Mouse (Mus musculus): ENCODE results near the gene E030018B13Rik. TPM values are rescaled to one million over a fixed set of nuclear protein-coding genes. Genes with fewer than 3 reads are reported as not detected.
A peak's percentile ranks its signal among the peaks of the same experiment; 100 is the strongest.

The E030018B13Rik gene
- polyA plus RNA-seq, 1 experiment from 2014 or later: 0.20 TPM

GRCm38 (mm10) chr7:63956981-63957713 lies 40.5 kb downstream of the E030018B13Rik start:
- H3K4me2 ChIP-seq: no peak overlapping the region
- 37% methylated on average over 16 of the region's 16 CpGs for WGBS
- H3K36me3 ChIP-seq: no peaks in the 10 kb centered on the region
- H3K27me3 ChIP-seq: no peaks in the 10 kb centered on the region
- H3K27ac ChIP-seq: no peak overlapping the region; the same call in 1 of the 2 replicates
- H3K9me3 ChIP-seq (replicated peaks): no peaks in the 10 kb centered on the region
- no peak overlapping the region for H3K4me3 ChIP-seq
- no peak overlapping the region for H3K9ac ChIP-seq
- 0 out of 2 replicates have a peak, but pooled peaks have one; percentile 29 for ATAC-seq (replicated peaks; ENCODE audit: insufficient number of reproducible peaks, insufficient read depth, low FRiP score, low read depth)
- peaks cover 13% of the 10 kb centered on the region for H3K4me1 ChIP-seq (replicated peaks)

GRCm38 (mm10) chr7:63957872-63958640 lies 41.4 kb downstream of the E030018B13Rik start:
- no peak overlapping the region for H3K27ac ChIP-seq
- H3K4me2 ChIP-seq: no peak overlapping the region
- H3K9ac ChIP-seq: no peak overlapping the region
- H3K4me1 ChIP-seq (replicated peaks): peaks cover 13% of the 10 kb centered on the region
- WGBS: 84% methylated on average over 12 of the region's 12 CpGs
- H3K9me3 ChIP-seq (replicated peaks): no peaks in the 10 kb centered on the region
- H3K27me3 ChIP-seq: no peaks in the 10 kb centered on the region
- no peak overlapping the region for H3K4me3 ChIP-seq
- no peak for ATAC-seq (replicated peaks; ENCODE audit: insufficient number of reproducible peaks, insufficient read depth, low FRiP score, low read depth)
- H3K36me3 ChIP-seq: no peaks in the 10 kb centered on the region

DNA sequence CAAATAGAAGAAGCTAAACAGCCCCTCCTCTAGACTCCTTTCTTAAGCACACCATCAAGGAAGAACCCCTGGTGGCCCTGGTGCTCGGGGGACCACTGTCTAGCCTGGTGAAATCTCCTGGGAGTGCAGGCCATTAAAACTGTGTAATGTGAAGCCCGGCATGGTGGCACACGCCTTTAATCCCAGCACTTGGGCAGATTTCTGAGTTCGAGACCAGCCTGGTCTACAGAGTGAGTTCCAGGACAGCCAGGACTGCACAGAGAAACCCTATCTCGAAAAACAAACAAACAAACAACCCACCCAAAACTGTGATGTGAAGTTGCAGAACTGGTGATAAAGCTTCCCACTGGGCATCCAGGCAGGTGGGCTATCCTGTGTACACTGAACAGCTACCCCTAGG lies 47.0 kb downstream of the E030018B13Rik start:
- 62% methylated on average over 5 of the region's 5 CpGs for WGBS

DNA sequence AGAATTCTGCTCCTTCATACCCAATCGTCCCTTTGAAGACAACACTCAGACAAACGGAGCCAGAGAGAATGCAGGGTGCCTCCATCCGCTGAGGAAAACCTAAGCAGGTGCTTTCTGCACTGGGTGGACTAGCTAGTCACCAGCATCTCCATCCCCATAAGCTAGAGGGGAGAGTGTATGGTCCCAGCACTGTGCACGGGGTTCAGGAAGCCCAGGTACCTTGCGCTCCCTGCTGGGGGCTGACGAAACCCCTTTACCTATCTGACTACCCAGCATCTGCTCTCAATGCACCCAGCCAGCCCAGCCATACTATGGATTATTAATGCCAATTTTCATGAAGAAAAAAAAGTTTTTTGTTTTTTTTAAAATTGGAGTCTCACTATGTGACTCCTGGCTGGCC lies 47.5 kb downstream of the E030018B13Rik start:
- Histone ChIP-seq H3K27me3 (no peaks in the 10 kb centered on the region), H3K4me2 (no peak overlapping the region), H3K9me3 (replicated peaks) (no peaks in the 10 kb centered on the region), H3K9ac (no peak overlapping the region), H3K4me3 (no peak overlapping the region), H3K4me1 (replicated peaks) (peaks cover 6% of the 10 kb centered on the region; the same call in 1 of the 2 replicates), H3K27ac (no peak overlapping the region), H3K36me3 (no peaks in the 10 kb centered on the region)
- ATAC-seq (replicated peaks; ENCODE audit: insufficient number of reproducible peaks, insufficient read depth, low FRiP score, low read depth): no peak
- 63% methylated on average over 6 of the region's 6 CpGs for WGBS

More for the DNA sequence above, 47.0 kb downstream of the E030018B13Rik start:
- Histone ChIP-seq H3K4me3 (no peak overlapping the region), H3K9ac (no peak overlapping the region), H3K36me3 (no peaks in the 10 kb centered on the region), H3K27me3 (no peaks in the 10 kb centered on the region), H3K9me3 (replicated peaks) (no peaks in the 10 kb centered on the region), H3K27ac (no peak overlapping the region), H3K4me2 (no peak overlapping the region), H3K4me1 (replicated peaks) (peaks cover 6% of the 10 kb centered on the region; the same call in 1 of the 2 replicates)
- ATAC-seq (replicated peaks; ENCODE audit: insufficient number of reproducible peaks, insufficient read depth, low FRiP score, low read depth): no peak

GRCm38 (mm10) chr7:63965135-63965534 lies 48.5 kb downstream of the E030018B13Rik start:
- Histone ChIP-seq H3K4me1 (replicated peaks) (peaks cover 6% of the 10 kb centered on the region; the same call in 1 of the 2 replicates), H3K27ac (0 out of 2 replicates have a peak overlapping the region, but pooled peaks have one; percentile 21), H3K9me3 (replicated peaks) (no peaks in the 10 kb centered on the region), H3K36me3 (no peaks in the 10 kb centered on the region), H3K4me2 (no peak overlapping the region), H3K4me3 (no peak overlapping the region), H3K27me3 (no peaks in the 10 kb centered on the region), H3K9ac (no peak overlapping the region)
- peak; percentile 64 for ATAC-seq (replicated peaks; ENCODE audit: insufficient number of reproducible peaks, insufficient read depth, low FRiP score, low read depth)
- WGBS: 76% methylated on average over 2 of the region's 2 CpGs

DNA sequence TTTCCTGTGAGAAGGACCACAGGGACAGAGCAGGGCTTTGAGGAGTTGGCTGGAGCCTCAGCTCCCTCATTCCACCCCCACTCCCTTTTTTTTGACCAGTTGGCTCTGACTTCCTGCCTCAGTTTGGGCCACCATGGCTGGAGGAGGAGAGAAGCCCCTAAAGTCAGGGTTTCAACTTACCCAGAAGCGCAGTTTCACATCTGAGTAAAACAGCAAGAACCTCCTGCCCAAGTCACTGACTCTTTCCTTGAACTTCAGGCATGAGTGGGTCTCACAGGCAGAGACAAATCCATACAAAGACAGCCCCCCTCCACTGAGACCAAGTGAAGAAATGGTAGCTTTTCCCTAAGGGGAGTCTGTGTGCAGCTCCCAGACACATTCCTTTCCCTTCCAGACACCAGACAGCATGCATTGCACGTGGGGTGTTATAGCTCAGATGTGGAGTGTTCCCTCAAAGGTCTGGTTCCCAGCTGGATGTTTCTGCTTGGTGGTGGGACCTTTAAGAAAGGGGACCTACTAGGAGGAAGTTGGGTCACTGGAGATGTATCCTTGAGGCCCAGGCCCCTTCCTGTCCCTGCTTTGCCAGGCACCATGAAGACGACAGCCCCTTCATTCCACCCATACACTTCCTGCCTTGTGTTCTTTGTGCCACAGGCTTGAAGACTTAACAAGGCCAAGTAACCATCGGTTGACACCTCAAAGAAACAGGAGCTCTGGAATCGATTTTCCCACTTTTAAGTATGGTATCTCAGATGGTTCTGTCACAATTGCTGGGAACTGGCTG lies 49.2 kb downstream of the E030018B13Rik start:
- Histone ChIP-seq H3K9ac (no peak overlapping the region), H3K36me3 (no peaks in the 10 kb centered on the region), H3K4me2 (no peak overlapping the region), H3K27ac (peak overlapping the region; percentile 21; the same call in 1 of the 2 replicates), H3K4me3 (no peak overlapping the region), H3K9me3 (replicated peaks) (no peaks in the 10 kb centered on the region), H3K27me3 (no peaks in the 10 kb centered on the region), H3K4me1 (replicated peaks) (peaks cover 6% of the 10 kb centered on the region; the same call in 1 of the 2 replicates)
- 61% methylated on average over 5 of the region's 5 CpGs for WGBS
- no peak for ATAC-seq (replicated peaks; ENCODE audit: insufficient number of reproducible peaks, insufficient read depth, low FRiP score, low read depth)

DNA sequence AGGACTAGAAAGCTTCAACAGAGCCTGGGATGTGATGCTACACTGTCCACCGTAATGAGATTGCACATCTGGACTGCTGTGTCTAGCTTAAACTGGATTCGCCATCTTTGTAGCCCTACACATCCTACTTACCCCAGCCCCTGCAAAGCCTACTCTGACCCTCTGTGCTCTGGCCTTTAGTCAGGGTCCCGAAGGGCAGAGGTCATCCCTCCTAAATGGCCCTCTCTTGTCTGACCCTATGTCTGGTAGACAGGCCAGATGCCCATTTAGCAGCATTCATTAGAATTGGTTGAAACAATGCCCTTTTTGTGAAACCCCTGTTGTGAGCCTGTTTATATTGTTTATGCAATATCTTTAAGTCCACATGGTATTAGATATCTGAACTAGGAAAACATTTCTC lies 53.3 kb downstream of the E030018B13Rik start:
- Histone ChIP-seq H3K9me3 (replicated peaks) (no peaks in the 10 kb centered on the region), H3K9ac (no peak overlapping the region), H3K27me3 (no peaks in the 10 kb centered on the region), H3K4me2 (no peak overlapping the region), H3K4me1 (replicated peaks) (peaks cover 6% of the 10 kb centered on the region; the same call in 1 of the 2 replicates), H3K4me3 (no peak overlapping the region), H3K27ac (no peak overlapping the region), H3K36me3 (no peaks in the 10 kb centered on the region)
- 69% methylated on average over 3 of the region's 3 CpGs for WGBS
- no peak for ATAC-seq (replicated peaks; ENCODE audit: insufficient number of reproducible peaks, insufficient read depth, low FRiP score, low read depth)

Other genes starting within 250 kb of the E030018B13Rik start
- gene Klf13, start 22.1 kb downstream of the E030018B13Rik start, polyA plus RNA-seq (2015; fragmentation: Nextera tagmentation; extraction: Ambion mirVana): 23.4 and 25.6 TPM in 2 replicates
- 0.11 and 0.13 TPM in 2 replicates for gene Trpm1, start 237.0 kb downstream of the E030018B13Rik start, polyA plus RNA-seq (2015; fragmentation: Nextera tagmentation; extraction: Ambion mirVana)